Mouse (Mus musculus) embryonic facial prominence, embryonic 11.5 days (tissue): ENCODE measurements around the gene Tppp. TPM values are rescaled to one million over a fixed set of nuclear protein-coding genes. Genes with fewer than 3 reads are reported as not detected.
"Not testable (repeated sequence)": the region's sequence is repeated elsewhere in the genome, so short reads cannot be mapped to it uniquely, and the experiment has no call there.

Experiments used
- ATAC-seq: fragments of 200-750 bp; cut with Nextera tagmentation; replicated peaks from 2 replicates; pipeline ENCODE4 v1.8.0; 2017; ENCODE audit warnings: low read depth; ENCODE audit not compliant: insufficient number of reproducible peaks, low FRiP score, low TSS enrichment
- DNase-seq: peaks from one replicate; pipeline ENCODE4 v3.0.0-alpha.2; 2015; ENCODE audit warnings: low spot score
- H3K27ac ChIP-seq: fragments of 300-500 bp; sonication (generic); replicated peaks from 2 replicates; pipeline ENCODE4 v1.5.1; 2014; ENCODE audit warnings: mild to moderate bottlenecking, low read depth, low read length, control low read depth
- H3K27me3 ChIP-seq: fragments of 300-500 bp; sonication (generic); 2 replicates; pipeline ENCODE4 v1.6.1; 2014; ENCODE audit warnings: mild to moderate bottlenecking, low read length, moderate library complexity, mixed read lengths; ENCODE audit not compliant: control insufficient read depth, insufficient read depth
- H3K36me3 ChIP-seq: fragments of 300-500 bp; sonication (generic); replicated peaks from 2 replicates; pipeline ENCODE4 v1.6.1; 2014; ENCODE audit warnings: low read depth, mild to moderate bottlenecking, low read length, moderate library complexity, mixed read lengths; ENCODE audit not compliant: control insufficient read depth, insufficient read depth
- H3K4me1 ChIP-seq: fragments of 300-500 bp; sonication (generic); 2 replicates; pipeline ENCODE4 v1.6.1; 2014; ENCODE audit warnings: low read length, mixed read lengths; ENCODE audit not compliant: control insufficient read depth, insufficient read depth
- H3K4me2 ChIP-seq: fragments of 300-500 bp; sonication (generic); 2 replicates; pipeline ENCODE4 v1.6.1; 2014; ENCODE audit warnings: low read depth, mild to moderate bottlenecking, control low read depth, low read length, moderate library complexity
- H3K4me3 ChIP-seq: fragments of 300-500 bp; sonication (generic); 2 replicates; pipeline ENCODE4 v1.5.1; 2014; ENCODE audit warnings: low read depth, low read length, control low read depth
- H3K9ac ChIP-seq: fragments of 300-500 bp; sonication (generic); replicated peaks from 2 replicates; pipeline ENCODE4 v1.6.1; 2014; ENCODE audit warnings: mild to moderate bottlenecking, control low read depth, low read length
- H3K9me3 ChIP-seq: fragments of 300-500 bp; sonication (generic); replicated peaks from 2 replicates; pipeline ENCODE4 v1.6.1; 2016; ENCODE audit warnings: mild to moderate bottlenecking, low read length, inconsistent platforms, mixed read lengths; ENCODE audit not compliant: control insufficient read depth
- WGBS: fragments of 180-500 bp; shearing (Covaris S2); extraction: QIAGEN DNeasy Blood & Tissue Kit; methylation state at CpG from one replicate; pipeline ENCODE4 v1.1.7; 2014; 5-methylcytosine and 5-hydroxymethylcytosine counted together
- polyA plus RNA-seq: library from polyadenylated mRNA; unstranded; fragments of >200 nt; fragmentation: Nextera tagmentation; extraction: Ambion mirVana; gene quantifications from 2 replicates; pipeline ENCODE4 v1.2.1, GENCODE M21; 2014

Tppp gene
- polyA plus RNA-seq, 1 experiment from 2014 or later: 1.7 TPM

- no peaks in the 10 kb centered on the region for H3K27me3 ChIP-seq
- H3K9ac ChIP-seq: no peak overlapping the region
- H3K4me2 ChIP-seq: no peak overlapping the region
- no peak overlapping the region for H3K4me3 ChIP-seq
- no peak for ATAC-seq
- DNase-seq: no peak
- H3K9me3 ChIP-seq: no peaks in the 10 kb centered on the region
- H3K27ac ChIP-seq: no peak overlapping the region
- WGBS: 93% methylated on average over 1 of the region's 1 CpGs
- no peaks in the 10 kb centered on the region for H3K36me3 ChIP-seq
- no peaks in the 10 kb centered on the region for H3K4me1 ChIP-seq
These were observed 47.0 kb downstream of the Tppp start for GRCm38 (mm10) chr13:74056194-74056593.

GRCm38 (mm10) chr13:74058081-74058480 lies 48.9 kb downstream of the Tppp start:
- H3K9me3 ChIP-seq: no peaks in the 10 kb centered on the region
- no peak overlapping the region for H3K4me3 ChIP-seq
- no peak overlapping the region for H3K4me2 ChIP-seq
- no peak overlapping the region for H3K9ac ChIP-seq
- ATAC-seq: no peak
- no peaks in the 10 kb centered on the region for H3K36me3 ChIP-seq
- no peak for DNase-seq
- no peaks in the 10 kb centered on the region for H3K4me1 ChIP-seq
- 93% methylated on average over 9 of the region's 9 CpGs for WGBS
- no peak overlapping the region for H3K27ac ChIP-seq
- H3K27me3 ChIP-seq: no peaks in the 10 kb centered on the region

GRCm38 (mm10) chr13:74061613-74062377 lies 52.6 kb downstream of the Tppp start, which contains the start of gene Cep72:
TSS of gene Cep72 (minus strand) at chr13:74062299.
- H3K9me3 ChIP-seq: no peaks in the 10 kb centered on the region
- H3K9ac ChIP-seq: peak within 1 kb of the TSS; percentile 75
- no peaks in the 10 kb centered on the region for H3K4me1 ChIP-seq
- DNase-seq (peak; percentile 96), ATAC-seq (peak; percentile 96)
- H3K27ac ChIP-seq: peak within 1 kb of the TSS; percentile 63; the same call in 1 of the 2 replicates
- no peaks in the 10 kb centered on the region for H3K36me3 ChIP-seq
- WGBS: 4% methylated on average over 48 of the region's 48 CpGs
- H3K4me3 ChIP-seq: peak within 1 kb of the TSS; percentile 72
- no peaks in the 10 kb centered on the region for H3K27me3 ChIP-seq
- H3K4me2 ChIP-seq: peak within 1 kb of the TSS; percentile 37

- WGBS: 26% methylated on average over 11 of the region's 11 CpGs
- DNase-seq: no peak
- ATAC-seq: no peak; the same call in 1 of the 2 replicates
- H3K4me1 ChIP-seq: no peaks in the 10 kb centered on the region
- no peaks in the 10 kb centered on the region for H3K27me3 ChIP-seq
- H3K36me3 ChIP-seq: no peaks in the 10 kb centered on the region
- H3K4me3 ChIP-seq: peak overlapping the region; percentile 72
- peak overlapping the region; percentile 37 for H3K4me2 ChIP-seq
- no peak overlapping the region for H3K27ac ChIP-seq
- H3K9me3 ChIP-seq: no peaks in the 10 kb centered on the region
- no peak overlapping the region for H3K9ac ChIP-seq
These were observed 53.3 kb downstream of the Tppp start for GRCm38 (mm10) chr13:74062378-74063128.

GRCm38 (mm10) chr13:74063340-74064050 lies 54.3 kb downstream of the Tppp start:
- no peak overlapping the region for H3K27ac ChIP-seq
- 84% methylated on average over 1 of the region's 1 CpGs for WGBS
- H3K4me3 ChIP-seq: no peak overlapping the region
- H3K4me1 ChIP-seq: no peaks in the 10 kb centered on the region
- H3K9ac ChIP-seq: no peak overlapping the region
- DNase-seq: no peak
- no peaks in the 10 kb centered on the region for H3K9me3 ChIP-seq
- no peaks in the 10 kb centered on the region for H3K36me3 ChIP-seq
- H3K4me2 ChIP-seq: no peak overlapping the region
- H3K27me3 ChIP-seq: no peaks in the 10 kb centered on the region
- ATAC-seq: no peak

- Histone ChIP-seq H3K27me3 (no peaks in the 10 kb centered on the region), H3K27ac (no peak overlapping the region), H3K4me3 (no peak overlapping the region), H3K4me2 (no peak overlapping the region), H3K9ac (no peak overlapping the region), H3K36me3 (no peaks in the 10 kb centered on the region), H3K9me3 (no peaks in the 10 kb centered on the region), H3K4me1 (no peaks in the 10 kb centered on the region)
- no peak for ATAC-seq
- 84% methylated on average over 1 of the region's 1 CpGs for WGBS
- no peak for DNase-seq
These were observed 57.4 kb downstream of the Tppp start for GRCm38 (mm10) chr13:74066576-74066975.

- WGBS: 71% methylated on average over 1 of the region's 1 CpGs
- DNase-seq, ATAC-seq, H3K4me1 ChIP-seq, H3K4me3 ChIP-seq, H3K36me3 ChIP-seq, H3K9me3 ChIP-seq, H3K27ac ChIP-seq, H3K27me3 ChIP-seq, H3K9ac ChIP-seq, H3K4me2 ChIP-seq: not testable (repeated sequence)
These were observed 62.0 kb downstream of the Tppp start for GRCm38 (mm10) chr13:74071244-74071643.
